Mouse (Mus musculus): Measurements from ENCODE around the gene Slc24a5.
"Not testable (repeated sequence)": the region's sequence is repeated elsewhere in the genome, so short reads cannot be mapped to it uniquely, and the experiment has no call there.

Gene Slc24a5

DNA sequence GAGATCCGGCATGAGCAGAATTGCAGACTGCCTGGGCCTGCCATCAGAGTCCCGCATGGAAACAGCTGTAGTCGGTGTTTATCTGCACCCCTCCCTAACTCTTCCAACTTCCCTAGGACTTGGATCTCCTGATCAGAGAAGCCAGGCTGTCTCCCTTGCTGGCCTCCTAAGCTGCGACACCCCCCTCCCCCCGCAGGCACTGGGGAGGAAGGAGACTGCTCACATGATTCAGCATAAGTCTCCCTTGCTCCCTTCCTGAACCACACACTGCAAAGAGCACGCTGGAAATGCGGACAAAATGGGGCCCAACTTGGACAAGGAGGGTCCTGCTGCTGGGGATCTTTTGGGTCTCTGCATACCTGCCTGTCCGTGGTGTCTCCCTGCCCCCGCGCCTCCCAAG is at the start of gene Slc24a5:
Gene Slc24a5, plus strand, starts transcription at position 231 of the 400 bp plus-strand sequence.
- DNase-seq (ENCODE audit: low read depth, low spot score), result no peak

DNA sequence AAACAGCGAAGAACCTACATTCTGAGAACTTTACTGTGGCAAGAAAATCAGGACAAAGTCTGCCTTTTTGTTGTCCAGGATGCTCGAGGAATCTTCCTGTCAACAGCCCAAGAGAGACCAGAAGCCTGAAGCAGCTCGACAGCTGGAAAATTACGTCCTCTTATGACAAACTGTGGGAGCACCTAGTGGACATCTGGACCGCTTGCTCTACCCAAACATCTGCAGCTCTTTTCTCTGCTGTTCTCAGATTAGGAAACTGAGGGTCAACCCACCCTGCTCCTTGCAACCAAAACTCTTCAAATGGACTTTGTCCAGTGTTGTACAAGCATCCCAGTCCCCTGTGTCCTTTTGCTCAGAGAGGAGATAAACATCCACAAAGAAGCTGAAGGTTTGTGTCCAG is 43.5 kb upstream of the Slc24a5 start:
- DNase-seq (ENCODE audit: low read depth, low spot score), result no peak

DNA sequence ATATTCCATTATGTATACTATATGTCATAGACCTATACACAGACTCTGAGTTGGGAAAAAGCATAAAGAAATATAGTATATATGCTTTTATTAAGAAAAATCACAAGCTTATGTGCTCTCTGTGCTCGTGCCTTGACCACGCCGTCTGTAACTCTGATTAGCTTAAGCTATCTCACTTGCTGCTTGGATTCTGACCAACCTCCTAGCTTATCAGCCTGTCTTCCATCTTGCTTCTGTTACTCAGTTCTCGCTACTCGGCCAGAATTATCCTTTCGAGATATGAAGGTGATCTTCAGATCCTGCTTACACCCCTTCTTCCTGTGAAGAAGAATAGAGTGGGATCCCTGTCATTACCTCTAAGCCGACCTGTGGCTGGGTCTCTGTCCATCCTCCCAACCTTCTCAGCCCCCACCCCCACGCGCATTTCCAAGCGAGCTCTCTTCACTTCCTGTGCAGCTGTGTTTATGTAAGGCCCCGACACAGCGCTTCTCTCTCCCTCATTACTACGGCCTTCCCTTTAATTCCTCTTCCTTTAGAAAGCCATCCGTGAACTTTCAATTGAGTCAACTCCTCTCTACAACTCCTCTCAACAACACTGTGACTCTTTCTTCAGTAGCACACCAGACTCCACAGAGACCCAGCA is 41.4 kb upstream of the Slc24a5 start:
- no peak for DNase-seq (ENCODE audit: low read depth, low spot score)

DNA sequence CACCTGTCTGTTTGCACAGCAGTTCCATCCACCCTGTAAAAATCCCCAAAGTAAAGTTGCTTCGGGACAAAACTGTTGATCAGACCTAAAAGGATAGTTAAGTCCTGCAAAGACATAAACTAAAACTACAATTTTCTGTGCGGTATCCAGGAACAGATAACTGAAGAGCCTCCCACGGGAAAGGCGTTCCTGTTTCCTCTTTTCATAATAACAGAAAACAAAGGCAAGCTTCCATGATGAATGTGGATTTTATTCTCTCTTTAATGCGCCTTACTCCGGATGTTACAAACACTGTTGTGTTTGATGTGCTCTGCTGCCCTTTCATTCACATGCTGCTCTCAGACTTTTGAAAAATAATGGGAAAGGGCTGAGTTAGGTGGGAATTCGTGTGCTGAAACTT is 37.3 kb upstream of the Slc24a5 start:
- no peak for DNase-seq (ENCODE audit: low read depth, low spot score)

DNA sequence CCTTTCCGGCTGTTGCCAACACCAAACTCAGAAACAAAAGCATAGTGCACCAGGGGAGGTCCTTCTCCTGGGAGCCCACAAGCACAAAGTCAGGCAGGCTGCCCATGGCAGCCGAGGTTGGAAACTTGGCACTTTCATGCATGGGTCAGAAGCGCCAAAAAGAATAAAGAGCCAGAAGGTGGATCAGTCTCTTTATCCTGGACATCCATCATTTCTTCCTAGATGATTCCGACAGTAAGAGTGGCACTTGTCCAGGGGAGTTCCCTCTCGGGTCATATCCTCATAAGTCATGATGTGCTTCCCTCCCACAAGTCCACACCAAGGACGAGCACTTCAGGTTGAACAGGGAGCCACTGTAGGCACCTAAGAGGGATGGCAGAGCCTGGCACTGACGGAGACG is 36.8 kb upstream of the Slc24a5 start:
- DNase-seq (ENCODE audit: low read depth, low spot score), result no peak

DNA sequence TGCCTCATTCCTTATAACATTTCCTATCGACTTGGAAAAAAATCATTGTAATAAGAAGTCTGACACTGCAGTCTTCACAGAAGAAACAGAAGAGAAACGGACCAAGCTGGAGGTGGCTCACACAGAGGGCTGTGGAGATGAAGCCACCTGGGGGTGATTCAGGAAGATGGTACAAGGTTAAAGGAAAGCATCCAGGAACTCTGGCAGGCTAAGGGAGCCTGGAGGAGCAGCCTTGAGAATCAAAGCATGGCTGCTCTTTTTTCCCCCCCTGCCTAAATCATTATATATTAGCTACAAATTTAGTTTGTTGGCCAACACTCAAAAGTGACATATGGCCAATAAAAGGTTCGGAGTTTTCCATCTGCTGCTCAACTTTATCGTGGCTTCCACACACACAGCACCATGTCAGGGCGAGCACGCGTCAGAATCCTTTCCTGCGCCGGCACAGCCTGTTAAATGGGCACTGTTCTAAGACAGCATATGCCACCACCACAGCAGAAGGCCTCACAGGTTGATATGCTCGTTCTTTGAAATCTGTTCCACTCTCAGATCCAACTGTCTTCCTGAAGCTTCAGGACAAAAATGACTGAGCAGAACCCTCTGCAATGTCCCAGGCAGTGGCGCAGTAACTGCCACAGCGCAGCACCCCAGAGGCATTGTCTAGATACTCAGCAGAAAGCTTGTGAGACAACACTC is 36.2 kb upstream of the Slc24a5 start:
- DNase-seq (ENCODE audit: low read depth, low spot score), result no peak

DNA sequence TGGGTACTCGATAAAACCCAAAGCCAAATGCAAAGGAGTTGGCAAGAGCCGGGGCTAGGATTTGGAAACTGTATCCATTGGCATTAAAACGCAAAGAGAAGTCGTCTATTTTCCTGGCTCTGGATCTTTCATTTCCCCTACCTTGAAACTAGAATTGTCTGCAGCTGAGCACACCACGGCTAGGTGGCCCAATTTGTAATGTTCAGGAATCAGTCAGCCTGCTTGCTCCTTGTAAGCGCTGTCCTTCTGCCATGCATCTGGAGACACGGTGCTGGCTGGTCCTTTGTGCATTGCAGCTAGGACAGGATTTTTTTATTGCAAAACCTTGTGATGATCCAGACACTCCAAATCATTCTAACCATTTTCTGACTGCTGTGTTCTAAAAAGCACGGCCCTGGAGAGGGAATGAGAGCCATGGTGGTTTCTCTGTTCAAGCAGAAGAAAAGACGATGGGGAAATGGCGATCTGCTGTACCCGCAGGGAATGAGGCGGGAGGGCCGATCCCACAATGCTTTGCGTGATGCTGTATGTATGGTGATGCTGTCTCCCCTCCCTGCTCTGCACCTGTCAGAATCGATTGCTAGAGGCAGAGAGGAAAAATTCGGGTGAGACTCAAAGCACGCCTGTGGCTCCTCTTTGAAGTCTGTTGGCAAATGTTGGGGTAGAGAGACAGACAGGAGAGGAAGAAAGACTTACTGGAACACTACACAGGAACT is 35.5 kb upstream of the Slc24a5 start:
- DNase-seq (ENCODE audit: low read depth, low spot score), result peak; percentile 63

DNA sequence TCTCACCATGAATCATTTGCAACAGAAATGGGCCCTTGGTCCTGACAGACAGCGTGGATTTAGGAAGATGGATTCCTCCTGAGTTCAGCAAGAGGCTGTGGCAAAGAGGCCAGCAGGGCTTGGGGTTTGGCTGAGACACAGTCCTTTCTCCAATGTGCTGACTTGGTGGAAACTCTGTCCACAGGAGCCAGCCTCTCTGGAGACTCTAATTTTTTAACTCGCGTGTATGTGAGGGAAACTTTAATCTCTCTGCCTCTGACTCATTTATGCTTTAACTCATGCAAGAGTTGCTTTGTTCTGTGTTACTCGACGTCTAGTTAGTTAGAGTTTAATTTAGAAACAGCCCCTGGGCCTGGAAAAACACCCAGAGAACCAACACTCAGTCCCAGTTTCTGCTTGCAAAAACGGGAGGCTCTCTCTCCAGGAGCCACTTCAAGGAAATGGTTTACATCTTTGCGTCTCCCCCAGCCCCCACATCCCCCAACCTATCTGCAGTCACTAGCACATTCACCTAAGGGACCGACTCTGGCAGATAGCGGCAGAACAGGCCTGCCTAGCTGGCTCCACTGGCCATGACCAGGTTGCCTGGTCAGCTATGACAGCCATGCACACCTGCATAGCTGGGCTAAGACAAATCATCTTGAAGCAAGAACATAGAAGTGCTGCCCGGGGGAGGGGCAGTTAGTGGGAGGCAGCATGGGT is 34.7 kb upstream of the Slc24a5 start:
- no peak for DNase-seq (ENCODE audit: low read depth, low spot score)

DNA sequence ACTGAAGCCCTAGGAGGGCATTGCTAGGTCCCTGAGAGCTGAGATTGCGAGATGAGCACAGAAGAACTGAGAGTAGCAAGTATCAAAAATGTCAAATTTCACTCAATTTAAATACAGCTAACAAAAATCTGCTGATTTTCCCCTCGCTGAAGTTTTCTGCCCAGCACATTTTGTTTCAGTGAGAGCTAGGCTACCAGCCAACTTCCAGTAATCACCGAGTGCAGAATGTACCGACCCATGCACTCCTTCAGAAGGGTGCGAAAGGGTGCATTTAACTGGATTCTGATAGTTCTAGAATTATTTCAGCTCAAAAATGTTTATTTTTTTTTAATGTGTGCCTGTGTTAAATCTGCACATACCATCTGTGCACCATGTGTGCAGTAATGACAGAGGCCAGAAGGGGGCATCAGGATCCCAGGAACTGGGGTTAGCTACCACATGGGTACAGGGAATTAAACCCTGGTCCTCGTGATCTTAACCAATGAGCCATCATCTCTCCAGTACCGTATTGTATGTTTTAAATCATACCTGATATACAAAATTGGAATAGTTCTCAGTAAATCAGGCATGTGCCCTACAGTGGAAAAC is 12.5 kb upstream of the Slc24a5 start:
- peak; percentile 52 for DNase-seq (ENCODE audit: low read depth, low spot score)

DNA sequence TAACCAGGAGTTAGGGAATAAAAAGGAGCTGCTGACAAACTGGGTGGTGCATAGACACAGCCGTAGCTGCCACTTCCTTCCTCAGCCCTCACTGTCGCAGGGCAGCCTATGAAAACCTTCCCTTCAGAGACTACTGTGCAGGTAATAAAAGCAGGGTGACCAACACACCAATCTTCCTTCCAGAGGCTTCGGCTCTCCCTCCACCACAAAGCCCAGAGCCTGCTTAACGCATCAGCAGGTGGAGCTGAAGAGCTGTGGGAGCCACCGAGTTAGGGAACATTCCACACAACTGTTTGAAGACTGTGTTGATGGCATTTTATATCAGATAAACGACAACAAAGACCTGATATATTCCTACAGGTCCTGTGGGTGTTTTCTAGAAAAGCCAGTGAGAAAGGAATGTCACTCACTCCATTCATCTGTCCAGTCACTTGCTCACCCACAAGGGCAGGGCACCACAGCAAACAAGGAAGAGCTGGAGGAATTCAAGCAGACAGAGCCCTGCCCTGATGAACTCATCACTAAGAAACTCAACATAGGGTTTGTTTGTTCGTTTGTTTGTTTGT is 10.6 kb upstream of the Slc24a5 start:
- peak; percentile 41 for DNase-seq (ENCODE audit: low read depth, low spot score)

DNA sequence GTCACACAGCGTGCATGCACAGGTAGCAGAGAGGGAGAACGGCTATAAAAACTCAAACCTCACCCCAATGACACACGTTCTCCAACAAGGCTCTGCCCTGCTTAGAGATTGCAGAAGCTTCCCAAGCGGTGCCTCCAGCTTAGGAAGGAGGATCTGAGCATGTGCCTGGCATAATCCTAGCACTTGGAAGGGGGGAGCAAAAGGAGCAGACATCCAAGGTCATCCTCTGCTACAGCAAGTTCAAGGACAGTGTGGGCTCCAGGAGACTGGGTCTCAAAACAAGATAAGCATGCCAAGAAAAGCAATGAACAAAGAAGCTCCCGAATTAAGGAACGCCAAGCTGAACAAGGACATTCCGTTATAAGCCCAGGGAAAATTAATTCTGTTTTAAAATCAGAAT is 6.5 kb upstream of the Slc24a5 start:
- DNase-seq (ENCODE audit: low read depth, low spot score), result no peak

DNA sequence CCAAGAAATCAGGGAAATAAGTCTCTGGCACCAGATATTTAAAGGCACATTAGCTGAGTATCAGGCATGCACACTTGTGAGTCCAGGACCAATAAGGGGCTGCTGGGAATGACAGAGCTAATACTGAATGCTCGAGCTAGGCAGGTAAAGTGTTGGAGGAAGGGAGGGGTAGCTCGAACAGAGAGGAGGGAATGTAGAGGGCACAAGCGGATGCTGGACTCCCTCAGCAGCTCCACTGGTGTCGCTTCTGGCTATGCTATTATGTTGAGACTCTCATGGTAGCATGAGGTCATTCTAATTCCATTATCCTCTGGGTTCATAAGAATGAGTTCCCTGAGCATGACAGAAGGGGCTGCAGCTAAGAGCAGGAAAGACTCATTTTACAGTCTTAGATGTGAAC is 5.0 kb upstream of the Slc24a5 start:
- DNase-seq (ENCODE audit: low read depth, low spot score), result no peak

DNA sequence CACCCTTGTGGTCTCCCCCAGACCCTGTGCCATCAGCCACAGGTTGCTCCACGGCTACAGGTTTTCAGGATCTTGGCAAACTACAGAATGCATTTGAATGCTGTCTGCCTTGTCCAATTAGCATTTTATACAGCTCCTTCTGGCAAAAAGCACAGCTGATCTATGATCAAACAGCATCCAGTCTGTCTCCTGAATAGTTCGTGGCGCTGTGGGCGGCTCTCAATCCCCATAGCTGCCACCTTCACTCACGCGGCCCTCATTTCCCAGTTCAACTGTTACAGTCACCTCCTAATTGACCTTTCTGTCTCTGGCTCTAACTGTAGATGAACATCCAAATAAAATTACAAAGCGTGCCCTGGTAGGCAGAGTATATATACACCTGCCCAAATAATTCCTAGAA is 551 bp upstream of the Slc24a5 start:
- no peak for DNase-seq (ENCODE audit: low read depth, low spot score)

DNA sequence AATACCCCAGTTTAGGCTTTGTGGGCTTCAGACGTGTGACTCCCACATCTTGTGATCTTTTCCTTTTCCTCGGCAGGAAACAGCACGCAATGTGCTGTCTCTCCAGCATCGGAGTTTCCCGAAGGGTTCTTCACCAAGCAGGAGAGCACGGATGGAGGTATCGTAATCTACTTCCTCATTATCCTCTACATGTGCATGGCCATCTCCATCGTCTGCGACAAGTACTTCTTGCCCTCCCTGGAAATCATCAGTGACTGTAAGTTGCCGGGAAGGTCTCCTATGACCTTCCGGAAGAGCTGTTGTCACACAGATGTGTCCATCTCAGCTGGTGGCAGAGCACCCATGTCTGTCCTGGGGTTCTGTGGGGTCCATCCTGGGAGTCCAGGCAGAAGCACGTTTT is 772 bp downstream of the Slc24a5 start:
- DNase-seq (ENCODE audit: low read depth, low spot score), result no peak

DNA sequence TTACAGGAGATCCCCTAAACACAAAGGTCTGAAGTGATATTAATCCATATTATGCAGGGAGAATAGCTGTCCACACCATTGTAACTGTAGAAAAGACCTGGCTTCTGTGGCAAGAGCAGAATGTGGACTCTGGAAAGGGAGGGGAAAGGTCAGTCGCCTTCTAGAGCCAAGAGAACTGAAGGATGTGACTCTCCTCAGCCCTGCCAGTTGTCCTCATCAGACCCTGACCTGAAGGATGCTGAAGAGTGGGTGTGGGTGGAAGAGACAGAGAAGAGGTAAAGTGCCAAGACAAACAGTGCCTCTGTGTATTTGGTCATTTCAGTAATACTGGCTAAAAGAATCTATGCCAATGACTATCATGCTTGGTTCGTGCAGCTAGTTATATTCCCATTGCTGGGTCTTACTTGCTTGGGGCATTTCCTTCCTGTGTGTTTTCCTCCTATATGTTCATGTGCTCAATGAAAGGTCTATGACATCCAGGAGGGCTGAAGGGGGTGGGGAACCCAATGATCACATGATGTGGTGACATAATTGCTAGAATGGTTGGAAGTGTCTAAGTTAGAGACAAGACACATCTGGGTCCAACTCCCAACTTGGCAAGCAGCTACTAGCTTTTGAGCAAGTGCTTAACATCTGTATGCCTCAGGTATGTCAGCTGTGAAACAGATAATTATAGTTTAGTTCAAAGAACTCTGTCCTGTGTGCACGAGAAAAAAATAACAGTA is 5.3 kb downstream of the Slc24a5 start:
- DNase-seq (ENCODE audit: low read depth, low spot score), result no peak

DNA sequence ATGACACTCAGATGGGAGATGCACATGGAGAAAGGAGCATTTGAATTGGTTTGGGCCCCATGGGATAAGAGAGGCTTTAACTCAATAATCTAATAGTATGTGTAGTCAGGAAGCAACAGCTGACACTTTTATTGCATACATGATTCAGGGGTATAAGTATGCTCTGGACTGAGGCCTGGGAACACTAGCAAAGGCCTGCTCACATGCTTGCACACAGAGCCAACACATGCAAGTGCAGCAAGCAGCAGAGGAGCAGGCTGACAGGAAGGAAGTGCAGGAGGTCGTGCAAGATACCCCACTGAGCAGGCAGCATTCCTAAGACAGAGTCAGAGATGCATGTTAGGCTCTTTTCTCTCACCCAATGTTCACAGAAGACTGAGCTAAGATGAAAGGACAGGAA is 16.0 kb downstream of the Slc24a5 start:
- DNase-seq (ENCODE audit: low read depth, low spot score), result no peak

DNA sequence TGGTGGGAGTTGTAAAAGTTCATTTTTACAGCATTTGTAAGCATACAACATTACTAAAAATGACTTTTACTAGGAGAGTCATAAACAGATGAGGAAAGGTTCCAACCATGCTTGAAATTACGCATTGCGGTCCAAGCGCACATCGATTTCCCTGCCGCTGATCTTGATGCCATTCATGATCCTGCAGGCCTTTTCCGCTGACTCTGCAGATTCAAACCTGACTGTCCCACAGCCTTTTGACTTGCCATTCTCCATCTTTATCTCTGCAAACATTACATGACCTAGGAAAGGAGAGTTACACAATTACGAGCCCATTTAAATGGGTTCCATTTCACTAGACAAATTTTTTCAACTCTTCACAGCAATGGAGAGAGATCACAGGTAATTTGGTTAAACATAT is 20.8 kb downstream of the Slc24a5 start:
- no peak for DNase-seq (ENCODE audit: low read depth, low spot score)

DNA sequence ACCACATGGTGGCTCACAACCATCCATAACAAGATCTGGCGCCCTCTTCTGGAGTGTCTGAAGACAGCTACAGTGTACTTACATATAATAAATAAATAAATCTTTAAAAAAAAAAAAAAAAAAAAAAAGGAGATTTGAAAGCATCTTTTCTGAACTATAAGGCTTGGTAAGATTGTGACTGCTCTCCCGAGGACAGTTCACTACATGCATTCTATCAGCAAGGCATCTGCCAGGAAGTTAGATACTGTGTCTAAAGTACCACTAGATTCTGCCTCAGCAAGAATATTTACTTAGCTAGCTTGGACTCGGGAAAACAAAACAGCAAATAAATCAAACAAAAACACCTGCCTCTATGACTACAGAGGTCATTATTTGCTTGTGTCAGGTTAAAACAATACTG is 24.2 kb downstream of the Slc24a5 start:
- DNase-seq (ENCODE audit: low read depth, low spot score), result not testable (repeated sequence)

DNA sequence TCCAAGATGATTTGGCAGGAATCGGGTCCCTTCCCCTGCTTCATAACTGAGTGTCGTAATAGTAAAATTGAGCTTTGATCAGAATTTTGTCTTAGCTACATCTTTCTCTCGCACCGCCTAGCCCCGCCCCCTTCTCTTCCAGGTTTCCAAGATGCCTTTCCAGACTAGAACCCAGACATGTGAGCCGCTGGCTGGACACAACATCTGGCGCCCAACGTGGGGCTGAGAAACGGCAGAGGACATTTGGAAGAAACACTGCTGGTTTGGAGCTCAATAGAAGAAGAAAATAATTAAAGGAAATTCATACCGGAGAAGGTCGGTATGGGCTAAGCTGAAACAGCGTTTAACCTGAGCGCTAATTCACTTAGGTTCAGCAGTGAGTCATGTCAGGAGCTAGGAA is 36.6 kb downstream of the Slc24a5 start:
- DNase-seq (ENCODE audit: low read depth, low spot score), result peak; percentile 70

DNA sequence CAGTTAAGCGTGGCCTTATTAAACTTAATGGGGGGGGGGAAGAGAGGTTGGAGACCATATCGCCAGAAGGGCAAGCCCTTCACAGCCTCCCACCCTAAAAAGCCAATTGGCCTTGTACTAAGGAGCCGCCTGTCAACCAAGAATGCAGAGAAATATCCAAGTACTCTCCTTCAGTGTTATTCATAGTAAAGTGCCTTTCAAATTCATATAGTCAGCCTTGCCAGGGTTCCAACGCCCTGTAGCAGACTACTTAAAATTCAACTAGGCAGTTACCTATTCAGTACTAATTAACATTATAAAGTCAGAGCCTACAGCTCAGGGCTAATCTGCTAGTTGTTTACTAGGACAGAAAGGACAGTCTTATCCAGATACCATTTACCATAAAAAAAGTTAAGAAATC is 38.6 kb downstream of the Slc24a5 start:
- DNase-seq (ENCODE audit: low read depth, low spot score), result peak; percentile 78
